Mouse (Mus musculus): ENCODE measurements around the gene Mgmt. TPM values are rescaled to one million over a fixed set of nuclear protein-coding genes. Genes with fewer than 3 reads are reported as not detected.

Gene Mgmt
- total and polyA plus RNA-seq, 3 experiments: not detected

DNA sequence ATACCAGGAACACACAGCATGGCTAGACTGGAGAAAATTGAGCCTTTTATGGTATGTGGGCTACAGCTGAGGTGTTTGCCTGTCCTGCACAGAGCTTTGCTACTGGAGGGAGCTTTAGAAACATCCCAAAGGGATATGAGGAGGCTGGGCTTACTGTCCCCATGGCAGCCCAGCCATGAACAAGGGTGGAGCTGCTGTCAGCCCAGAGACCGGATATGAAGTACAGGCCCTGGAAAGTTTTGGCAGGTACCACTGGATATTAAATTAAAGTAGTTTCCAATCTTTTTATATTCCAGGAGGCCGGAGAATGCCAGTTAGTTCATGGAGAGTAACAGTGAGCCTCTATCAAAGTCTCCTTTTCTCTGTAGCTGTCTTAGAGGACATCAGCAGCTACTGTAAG lies 116.0 kb downstream of the Mgmt start:
- no peak overlapping the region for H3K4me3 ChIP-seq (ENCODE audit: control insufficient read depth in 1 of 2, insufficient read depth in 1 of 2, low read depth in 2 of 2, low read length in 2 of 2)
- DNase-seq (ENCODE audit: low read depth, low spot score): no peak
- H3K4me1 ChIP-seq (ENCODE audit: control insufficient read depth in 1 of 2, insufficient read depth in 2 of 2, low read length in 2 of 2): no peaks in the 10 kb centered on the region
- H3K9ac ChIP-seq (ENCODE audit: control insufficient read depth, low read depth, low read length, poor library complexity, severe bottlenecking): no peak overlapping the region
- H3K36me3 ChIP-seq (ENCODE audit: control insufficient read depth in 1 of 2, insufficient read depth in 2 of 2, low read length in 2 of 2): no peaks in the 10 kb centered on the region
- no peak overlapping the region for H3K27ac ChIP-seq (ENCODE audit: control insufficient read depth, low read depth, low read length)
- H3K27me3 ChIP-seq (ENCODE audit: control insufficient read depth in 1 of 2, insufficient read depth in 2 of 2, low read length in 2 of 2): no peaks in the 10 kb centered on the region
- no peaks in the 10 kb centered on the region for H3K9me3 ChIP-seq (replicated peaks; ENCODE audit: insufficient read depth, low read length)
- no peaks in the 10 kb centered on the region for H3K79me2 ChIP-seq (ENCODE audit: control insufficient read depth, insufficient read depth, low read length, poor library complexity)
- TF ChIP-seq POLR2A (IDR thresholded peaks at IDR 0.05; ENCODE audit: control insufficient read depth in 1 of 2, insufficient read depth in 1 of 2, low read depth in 1 of 2, low read length in 2 of 2, poor library complexity in 1 of 2) (no peak), ELF1 (IDR thresholded peaks at IDR 0.05; ENCODE audit: low read depth, low read length) (no peak), ZNF384 (IDR thresholded peaks at IDR 0.05; ENCODE audit: low read depth, low read length) (no peak), POLR2AphosphoS2 (IDR thresholded peaks at IDR 0.05; ENCODE audit: low read length) (no peak)

GRCm38 (mm10) chr7:137012687-137013086 lies 118.3 kb downstream of the Mgmt start:
- Histone ChIP-seq H3K36me3 (ENCODE audit: control insufficient read depth in 1 of 2, insufficient read depth in 2 of 2, low read length in 2 of 2) (no peaks in the 10 kb centered on the region), H3K4me3 (ENCODE audit: control insufficient read depth in 1 of 2, insufficient read depth in 1 of 2, low read depth in 2 of 2, low read length in 2 of 2) (no peak overlapping the region), H3K9me3 (replicated peaks; ENCODE audit: insufficient read depth, low read length) (no peaks in the 10 kb centered on the region), H3K27me3 (ENCODE audit: control insufficient read depth in 1 of 2, insufficient read depth in 2 of 2, low read length in 2 of 2) (no peaks in the 10 kb centered on the region), H3K4me1 (ENCODE audit: control insufficient read depth in 1 of 2, insufficient read depth in 2 of 2, low read length in 2 of 2) (no peaks in the 10 kb centered on the region), H3K27ac (ENCODE audit: control insufficient read depth, low read depth, low read length) (no peak overlapping the region), H3K9ac (ENCODE audit: control insufficient read depth, low read depth, low read length, poor library complexity, severe bottlenecking) (no peak overlapping the region), H3K79me2 (ENCODE audit: control insufficient read depth, insufficient read depth, low read length, poor library complexity) (no peaks in the 10 kb centered on the region)
- no peak for TF ChIP-seq MAFK (IDR thresholded peaks at IDR 0.05; ENCODE audit: borderline replicate concordance, low read depth, low read length)
- no peak for TF ChIP-seq ZNF384 (IDR thresholded peaks at IDR 0.05; ENCODE audit: low read depth, low read length)
- no peak for TF ChIP-seq CTCF (IDR thresholded peaks at IDR 0.05 in 2 of 3, conservative IDR thresholded peaks at IDR 0.05 in 1 of 3; ENCODE audit: control insufficient read depth in 1 of 3, insufficient read depth in 1 of 3, low read depth in 2 of 3, low read length in 3 of 3, poor library complexity in 1 of 3, severe bottlenecking in 1 of 3)
- no peak for TF ChIP-seq MYC (IDR thresholded peaks at IDR 0.05; ENCODE audit: low read depth, low read length)
- TF ChIP-seq CHD1 (IDR thresholded peaks at IDR 0.05; ENCODE audit: low read depth, low read length): no peak
- no peak for TF ChIP-seq TCF12 (IDR thresholded peaks at IDR 0.05; ENCODE audit: low read depth, low read length)
- TF ChIP-seq JUND (IDR thresholded peaks at IDR 0.05; ENCODE audit: low read depth, low read length): no peak
- no peak for TF ChIP-seq ZMIZ1 (IDR thresholded peaks at IDR 0.05; ENCODE audit: low read depth, low read length)
- TF ChIP-seq GATA1 (IDR thresholded peaks at IDR 0.05; ENCODE audit: low read depth, low read length): no peak
- TF ChIP-seq NELFE (IDR thresholded peaks at IDR 0.05; ENCODE audit: low read depth, low read length): no peak
- no peak for TF ChIP-seq ETS1 (IDR thresholded peaks at IDR 0.05; ENCODE audit: low read depth, low read length)
- no peak for TF ChIP-seq GABPA (IDR thresholded peaks at IDR 0.05; ENCODE audit: low read depth, low read length)
- TF ChIP-seq SIN3A (IDR thresholded peaks at IDR 0.05; ENCODE audit: low read length): no peak
- TF ChIP-seq USF1 (IDR thresholded peaks at IDR 0.05; ENCODE audit: low read depth, low read length): no peak
- no peak for TF ChIP-seq SMC3 (IDR thresholded peaks at IDR 0.05; ENCODE audit: low read depth, low read length)
- no peak for TF ChIP-seq ZKSCAN1 (IDR thresholded peaks at IDR 0.05; ENCODE audit: low read depth, low read length)
- TF ChIP-seq MYB (IDR thresholded peaks at IDR 0.05; ENCODE audit: low read depth, low read length): no peak
- TF ChIP-seq POLR2AphosphoS5 (IDR thresholded peaks at IDR 0.05; ENCODE audit: borderline replicate concordance, low read depth, low read length): no peak
- no peak for DNase-seq (ENCODE audit: low read depth, low spot score)
